ENCODE assay signal across 19 mouse cellular contexts in the genomic region with DNA sequence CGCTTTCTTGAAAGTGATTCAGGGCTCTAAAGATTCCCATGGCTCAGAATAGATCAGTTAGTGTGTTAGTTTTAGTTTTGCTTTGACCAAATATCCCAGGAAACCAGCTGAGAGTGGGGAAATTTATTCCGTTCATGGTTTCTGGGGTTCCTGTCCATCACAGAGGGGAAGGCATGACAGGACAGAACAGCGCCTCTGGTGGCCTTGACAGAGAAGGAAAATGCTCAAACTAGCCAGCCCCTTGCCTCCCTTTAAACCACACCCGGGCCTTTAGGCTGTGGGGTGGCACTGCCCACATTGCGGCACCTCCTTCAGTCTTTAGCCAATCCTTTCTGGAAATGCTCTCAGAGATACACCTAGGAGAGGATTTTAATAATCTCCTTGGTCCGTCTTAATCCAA.
A peak's percentile ranks its signal among the peaks of the same experiment; 100 is the strongest.
DNase-seq lines count a peak whose midpoint lies in the region; ATAC-seq and TF ChIP-seq lines count a peak whose summit lies in the region.
"Had no signal": no experiment of that assay in that cellular context is flagged by ENCODE, and none has a peak within 500 bp of the region (broad histone marks: within the 10 kb centered on the region; RNA-seq: fewer than 3 reads in every experiment).

No protein-coding gene starts in this region.

- H3K4me2 ChIP-seq in intestine, postnatal 0 days (replicated peaks; ENCODE audit: low read depth), result no peak overlapping the region
- no peak overlapping the region for H3K4me2 ChIP-seq in intestine, embryonic 16.5 days (ENCODE audit: low read depth, low read length)
- H3K4me2 ChIP-seq: hindbrain, embryonic 15.5 days; intestine, embryonic 15.5 days; liver, embryonic 13.5 days had no signal

- WGBS in intestine, postnatal 0 days, result 91% methylated on average over 6 of the region's 6 CpGs
- WGBS in intestine, embryonic 16.5 days, result 90% methylated on average over 6 of the region's 6 CpGs

- no peaks in the 10 kb centered on the region for H3K36me3 ChIP-seq in intestine, postnatal 0 days (ENCODE audit: control insufficient read depth, insufficient read depth)
- no peaks in the 10 kb centered on the region for H3K36me3 ChIP-seq in intestine, embryonic 16.5 days (ENCODE audit: control insufficient read depth, insufficient read depth, low read length)
- H3K36me3 ChIP-seq: embryonic facial prominence, embryonic 10.5 days; hindbrain, embryonic 15.5 days; intestine, embryonic 15.5 days; liver, embryonic 13.5 days had no signal

- peak; percentile 36 for TF ChIP-seq CTCF in intestine, postnatal 0 days (IDR thresholded peaks at IDR 0.05; ENCODE audit: low read depth)
- peak; percentile 1; the same call in 1 of the 2 replicates for TF ChIP-seq CTCF in cortical plate, adult 2 months (IDR thresholded peaks at IDR 0.05; ENCODE audit: extremely low read depth, insufficient read depth, low read length)

- ATAC-seq in intestine, postnatal 0 days, result no peak
- no peak for ATAC-seq in intestine, embryonic 16.5 days
- no peak for ATAC-seq in frontal cortex, adult (ENCODE audit: low TSS enrichment)
- ATAC-seq: intestine, embryonic 15.5 days had no signal

- H3K4me1 ChIP-seq in intestine, postnatal 0 days (replicated peaks; ENCODE audit: control insufficient read depth, insufficient read depth, low read length), result 0 out of 2 replicates have a peak, but pooled peaks cover 4% of the 10 kb centered on the region
- peaks cover 31% of the 10 kb centered on the region for H3K4me1 ChIP-seq in intestine, embryonic 16.5 days (ENCODE audit: control insufficient read depth, insufficient read depth, low read length)
- H3K4me1 ChIP-seq in cortical plate, adult 2 months (ENCODE audit: control insufficient read depth, insufficient read depth, low read length), result peaks cover 2% of the 10 kb centered on the region

- TF ChIP-seq POLR2A in cortical plate, adult 2 months (IDR thresholded peaks at IDR 0.05; ENCODE audit: extremely low read depth, insufficient read depth, low read length), result no peak

- no peak overlapping the region for H3K9ac ChIP-seq in intestine, postnatal 0 days (ENCODE audit: low read depth, low read length)
- no peak overlapping the region for H3K9ac ChIP-seq in intestine, embryonic 16.5 days (ENCODE audit: low read depth, low read length)
- H3K9ac ChIP-seq: hindbrain, embryonic 15.5 days; intestine, embryonic 15.5 days; liver, embryonic 13.5 days had no signal

- no peaks in the 10 kb centered on the region for H3K9me3 ChIP-seq in intestine, postnatal 0 days (ENCODE audit: control insufficient read depth)
- H3K9me3 ChIP-seq in intestine, embryonic 16.5 days (ENCODE audit: control insufficient read depth, low read length), result no peaks in the 10 kb centered on the region
- H3K9me3 ChIP-seq: embryonic facial prominence, embryonic 10.5 days; hindbrain, embryonic 15.5 days; intestine, embryonic 15.5 days; liver, embryonic 13.5 days had no signal

- peak; percentile 46 for DNase-seq in retina, adult 2 months (ENCODE audit: low read depth, low spot score)
- no peak for DNase-seq in retina, embryonic 14.5 days (ENCODE audit: low spot score)
- DNase-seq in layer of hippocampus, adult 9-11 months, result no peak
- DNase-seq: adrenal gland, postnatal 25 days; cerebellum, adult 2 months; gastrocnemius, postnatal 25 days; heart, adult 2 months; heart, postnatal 4 days; kidney, postnatal 14 days; liver, embryonic 13.5 days; midbrain, embryonic 14.5 days had no signal

- no peak overlapping the region for H3K4me3 ChIP-seq in intestine, postnatal 0 days (ENCODE audit: low read depth, low read length)
- no peak overlapping the region for H3K4me3 ChIP-seq in intestine, embryonic 16.5 days (ENCODE audit: low read length)
- no peak overlapping the region for H3K4me3 ChIP-seq in cortical plate, adult 2 months (ENCODE audit: insufficient read depth, low read length)
- H3K4me3 ChIP-seq: embryonic facial prominence, embryonic 10.5 days; heart, adult 2 months; hindbrain, embryonic 15.5 days; intestine, embryonic 15.5 days; liver, embryonic 13.5 days; myocyte had no signal

- no peak overlapping the region for H3K27ac ChIP-seq in intestine, postnatal 0 days (ENCODE audit: low read depth, low read length)
- no peak overlapping the region for H3K27ac ChIP-seq in intestine, embryonic 16.5 days (ENCODE audit: low read length)
- no peak overlapping the region for H3K27ac ChIP-seq in cortical plate, adult 2 months (ENCODE audit: insufficient read depth, low read length)
- H3K27ac ChIP-seq: embryonic facial prominence, embryonic 10.5 days; heart, adult 2 months; hindbrain, embryonic 15.5 days; intestine, embryonic 15.5 days; liver, embryonic 13.5 days had no signal

- peaks cover 9% of the 10 kb centered on the region; the same call in 1 of the 2 replicates for H3K27me3 ChIP-seq in intestine, postnatal 0 days (replicated peaks; ENCODE audit: control insufficient read depth, insufficient read depth, low read length)
- H3K27me3 ChIP-seq in intestine, embryonic 16.5 days (replicated peaks; ENCODE audit: control insufficient read depth, insufficient read depth, low read length), result 0 out of 2 replicates have a peak, but pooled peaks cover 3% of the 10 kb centered on the region
